Mouse (Mus musculus) spleen, postnatal 36 days (tissue): Measurements from ENCODE around the gene Myo18b.

Source experiments
- DNase-seq, 2 experiments: peaks; one replicate each; pipeline ENCODE4 v3.0.0; 2022; ENCODE audit warnings: low spot score in 2 of 2, mixed read lengths in 1 of 2

Myo18b gene

GRCm38 (mm10) chr5:112895674-112896654 is at the start of gene Myo18b:
TSS of gene Myo18b (minus strand) at chr5:112896362.
- no peak for DNase-seq

- DNase-seq: no peak
Observed at GRCm38 (mm10) chr5:112945925-112946324, 49.8 kb upstream of the Myo18b start.

GRCm38 (mm10) chr5:112942244-112942643 is 46.1 kb upstream of the Myo18b start:
- no peak for DNase-seq

GRCm38 (mm10) chr5:112941001-112941400 is 44.8 kb upstream of the Myo18b start:
- DNase-seq: no peak

GRCm38 (mm10) chr5:112936632-112937031 is 40.5 kb upstream of the Myo18b start:
- DNase-seq: no peak

- no peak for DNase-seq
Observed at GRCm38 (mm10) chr5:112935436-112935835, 39.3 kb upstream of the Myo18b start.

GRCm38 (mm10) chr5:112932878-112933567 is 36.9 kb upstream of the Myo18b start:
- DNase-seq: no peak

GRCm38 (mm10) chr5:112931901-112932300 is 35.7 kb upstream of the Myo18b start:
- no peak for DNase-seq

GRCm38 (mm10) chr5:112928201-112928881 is 32.2 kb upstream of the Myo18b start:
- DNase-seq: no peak

GRCm38 (mm10) chr5:112925422-112925821 is 29.3 kb upstream of the Myo18b start:
- DNase-seq: no peak

GRCm38 (mm10) chr5:112924806-112925205 is 28.6 kb upstream of the Myo18b start:
- DNase-seq: no peak

- DNase-seq: no peak
Observed at GRCm38 (mm10) chr5:112923841-112924240, 27.7 kb upstream of the Myo18b start.

- DNase-seq: no peak
Observed at GRCm38 (mm10) chr5:112921914-112922313, 25.8 kb upstream of the Myo18b start.

GRCm38 (mm10) chr5:112910381-112910780 is 14.2 kb upstream of the Myo18b start:
- DNase-seq: no peak

GRCm38 (mm10) chr5:112908169-112908614 is 12.0 kb upstream of the Myo18b start:
- DNase-seq: no peak

GRCm38 (mm10) chr5:112907504-112907903 is 11.3 kb upstream of the Myo18b start:
- no peak for DNase-seq

GRCm38 (mm10) chr5:112893462-112894060 is 2.6 kb downstream of the Myo18b start:
- no peak for DNase-seq

- no peak for DNase-seq
Observed at GRCm38 (mm10) chr5:112892411-112892810, 3.8 kb downstream of the Myo18b start.

- DNase-seq: no peak
Observed at GRCm38 (mm10) chr5:112888651-112889050, 7.5 kb downstream of the Myo18b start.

- DNase-seq: no peak
Observed at GRCm38 (mm10) chr5:112886687-112887491, 9.3 kb downstream of the Myo18b start.
